Mouse (Mus musculus) E14TG2a.4 (cell line): ENCODE measurements around the gene Nt5c.

ENCODE experiments used
- CTCF ChIP-seq: conservative IDR thresholded peaks from 2 replicates; pipeline ENCODE4 v1.5.1; 2014; ENCODE audit warnings: low read length
- NANOG ChIP-seq: IDR thresholded peaks from 2 replicates; pipeline ENCODE4 v1.6.1; 2014; ENCODE audit warnings: borderline replicate concordance, low read length, mixed read lengths
- POU5F1 ChIP-seq: IDR thresholded peaks from 2 replicates; pipeline ENCODE4 v1.6.1; 2014; ENCODE audit warnings: low read length, borderline replicate concordance

GRCm38 (mm10) chr11:115448075-115448474, 43.6 kb downstream of the Nt5c start:
- TF ChIP-seq CTCF (no peak), POU5F1 (no peak), NANOG (no peak)
